Mouse (Mus musculus) ES-E14 (cell line): ENCODE results near the gene Cmip.

Source experiments
- CHD2 ChIP-seq: IDR thresholded peaks from 2 replicates; pipeline ENCODE4 v1.6.1; 2014; ENCODE audit warnings: mild to moderate bottlenecking, low read depth, low read length, inconsistent platforms
- ZC3H11A ChIP-seq: IDR thresholded peaks from 2 replicates; pipeline ENCODE4 v1.6.1; 2012; ENCODE audit warnings: low read depth, mild to moderate bottlenecking, inconsistent platforms, low read length, borderline replicate concordance

DNA sequence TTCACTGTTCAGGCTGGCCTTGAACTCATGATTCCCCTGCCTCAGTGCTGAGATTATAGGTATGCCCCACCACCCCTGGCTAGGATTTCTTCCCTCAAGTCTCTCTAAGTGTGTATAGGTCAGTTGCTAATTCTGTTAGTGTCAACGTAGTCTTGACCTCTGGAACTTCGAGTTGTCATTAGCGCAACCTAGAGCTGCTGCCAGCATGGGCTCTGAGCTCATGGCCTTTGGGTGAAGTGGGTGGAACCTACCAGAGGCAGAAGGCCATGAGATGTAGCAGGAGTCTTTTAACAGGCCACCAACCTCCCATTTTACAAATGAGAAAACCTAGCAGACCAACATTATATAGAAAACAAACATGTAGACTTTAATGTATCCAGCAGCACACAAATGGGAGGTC, 80.3 kb downstream of the Cmip start:
- TF ChIP-seq ZC3H11A, result no peak
- TF ChIP-seq CHD2, result no peak
